Mouse (Mus musculus) MEL (cell line): ENCODE data around the gene Csnk1g2. TPM values are rescaled to one million over a fixed set of nuclear protein-coding genes. Genes with fewer than 3 reads are reported as not detected.

Experiments
- DNase-seq: peaks from one replicate; pipeline ENCODE4 v3.0.0; 2011; ENCODE audit warnings: low read depth, low spot score
- H3K27ac ChIP-seq: 2 replicates; pipeline ENCODE4 v1.5.1; 2012; ENCODE audit warnings: low read depth, mild to moderate bottlenecking, control low read depth, low read length, moderate library complexity; ENCODE audit not compliant: control insufficient read depth
- H3K27me3 ChIP-seq, 2 experiments: fragments of 150-350 bp in 1 of 2; sonication (generic) in 1 of 2; 2 replicates each; pipeline ENCODE4 v1.6.1; 2012; ENCODE audit warnings: low read length in 2 of 2, mild to moderate bottlenecking in 2 of 2, improper control_type of control experiment in 1 of 2, moderate library complexity in 1 of 2; ENCODE audit not compliant: insufficient read depth in 2 of 2, control insufficient read depth in 1 of 2
- H3K36me3 ChIP-seq, 2 experiments: 2 replicates each; pipeline ENCODE4 v1.6.1; 2012 to 2014; ENCODE audit warnings: low read length in 2 of 2, improper control_type of control experiment in 1 of 2, inconsistent platforms in 1 of 2, mild to moderate bottlenecking in 1 of 2; ENCODE audit not compliant: insufficient read depth in 2 of 2, control insufficient read depth in 1 of 2
- H3K4me1 ChIP-seq, 2 experiments: fragments of 150-350 bp in 1 of 2; sonication (generic) in 1 of 2; 2 replicates each; pipeline ENCODE4 v1.6.1; 2012; ENCODE audit warnings: low read length in 2 of 2, improper control_type of control experiment in 1 of 2, mild to moderate bottlenecking in 1 of 2; ENCODE audit not compliant: insufficient read depth in 2 of 2, control insufficient read depth in 1 of 2
- H3K4me3 ChIP-seq, 2 experiments: fragments of 150-350 bp in 1 of 2; sonication (generic) in 1 of 2; 2 replicates each; pipeline ENCODE4 v1.5.1; 2012; ENCODE audit warnings: low read depth in 2 of 2, low read length in 2 of 2, mild to moderate bottlenecking in 2 of 2, moderate library complexity in 2 of 2, control low read depth in 1 of 2, improper control_type of control experiment in 1 of 2; ENCODE audit not compliant: control insufficient read depth in 1 of 2, insufficient read depth in 1 of 2
- H3K79me2 ChIP-seq: 2 replicates; pipeline ENCODE4 v1.6.1; 2012; ENCODE audit warnings: mild to moderate bottlenecking, low read length, moderate library complexity; ENCODE audit not compliant: control insufficient read depth, poor library complexity, insufficient read depth
- H3K9ac ChIP-seq: 2 replicates; pipeline ENCODE4 v1.6.1; 2012; ENCODE audit warnings: low read depth, mild to moderate bottlenecking, control low read depth, low read length, moderate library complexity; ENCODE audit not compliant: control insufficient read depth, poor library complexity, severe bottlenecking
- H3K9me3 ChIP-seq: fragments of 150-350 bp; sonication (generic); replicated peaks from 2 replicates; pipeline ENCODE4 v1.6.1; 2012; ENCODE audit warnings: mild to moderate bottlenecking, low read length, improper control_type of control experiment, moderate library complexity; ENCODE audit not compliant: insufficient read depth
- BHLHE40 ChIP-seq: IDR thresholded peaks from 2 replicates; pipeline ENCODE4 v1.6.1; 2012; ENCODE audit warnings: low read depth, mild to moderate bottlenecking, inconsistent platforms, low read length, improper control_type of control experiment, borderline replicate concordance
- CHD1 ChIP-seq: IDR thresholded peaks from 2 replicates; pipeline ENCODE4 v1.6.1; 2012; ENCODE audit warnings: low read depth, mild to moderate bottlenecking, inconsistent platforms, low read length, improper control_type of control experiment
- CTCF ChIP-seq, 3 experiments: IDR thresholded peaks in 2 of 3; conservative IDR thresholded peaks in 1 of 3; 2 replicates each; pipeline ENCODE4 v1.5.1; 2011 to 2012; ENCODE audit warnings: low read length in 3 of 3, low read depth in 2 of 3, mild to moderate bottlenecking in 2 of 3, improper control_type of control experiment in 1 of 3, inconsistent platforms in 1 of 3, mixed read lengths in 1 of 3, moderate library complexity in 1 of 3; ENCODE audit not compliant: control insufficient read depth in 1 of 3, insufficient read depth in 1 of 3, poor library complexity in 1 of 3, severe bottlenecking in 1 of 3
- ELF1 ChIP-seq: IDR thresholded peaks from 2 replicates; pipeline ENCODE4 v1.6.1; 2014; ENCODE audit warnings: low read depth, mild to moderate bottlenecking, inconsistent platforms, low read length, improper control_type of control experiment, moderate library complexity
- GABPA ChIP-seq: IDR thresholded peaks from 2 replicates; pipeline ENCODE4 v1.6.1; 2012; ENCODE audit warnings: low read depth, mild to moderate bottlenecking, inconsistent platforms, low read length, improper control_type of control experiment, moderate library complexity
- HCFC1 ChIP-seq: IDR thresholded peaks from 2 replicates; pipeline ENCODE4 v1.6.1; 2012; ENCODE audit warnings: low read depth, mild to moderate bottlenecking, inconsistent platforms, low read length, improper control_type of control experiment, moderate library complexity
- JUND ChIP-seq: IDR thresholded peaks from 2 replicates; pipeline ENCODE4 v1.6.1; 2011; ENCODE audit warnings: low read depth, mild to moderate bottlenecking, improper control_type of control experiment, low read length
- MAFK ChIP-seq: IDR thresholded peaks from 2 replicates; pipeline ENCODE4 v1.6.1; 2011; ENCODE audit warnings: low read depth, mild to moderate bottlenecking, low read length, improper control_type of control experiment, borderline replicate concordance
- MEF2A ChIP-seq: IDR thresholded peaks from 2 replicates; pipeline ENCODE4 v1.6.1; 2014; ENCODE audit warnings: low read depth, mild to moderate bottlenecking, inconsistent platforms, low read length, improper control_type of control experiment; ENCODE audit not compliant: poor library complexity, insufficient replicate concordance, severe bottlenecking; ENCODE audit errors: extremely low read depth
- MXI1 ChIP-seq: IDR thresholded peaks from 2 replicates; pipeline ENCODE4 v1.6.1; 2011; ENCODE audit warnings: mild to moderate bottlenecking, low read depth, low read length, improper control_type of control experiment
- MYB ChIP-seq: IDR thresholded peaks from 2 replicates; pipeline ENCODE4 v1.6.1; 2011; ENCODE audit warnings: mild to moderate bottlenecking, low read depth, low read length, improper control_type of control experiment
- NRF1 ChIP-seq: IDR thresholded peaks from 2 replicates; pipeline ENCODE4 v1.6.1; 2014; ENCODE audit warnings: low read depth, mild to moderate bottlenecking, inconsistent platforms, low read length, improper control_type of control experiment, moderate library complexity; ENCODE audit not compliant: poor library complexity, insufficient read depth, severe bottlenecking
- POLR2AphosphoS2 ChIP-seq: IDR thresholded peaks from 2 replicates; pipeline ENCODE4 v1.6.1; 2011; ENCODE audit warnings: low read length, improper control_type of control experiment
- RAD21 ChIP-seq: IDR thresholded peaks from 2 replicates; pipeline ENCODE4 v1.6.1; 2011; ENCODE audit warnings: mild to moderate bottlenecking, low read depth, low read length, improper control_type of control experiment
- RCOR1 ChIP-seq: IDR thresholded peaks from 2 replicates; pipeline ENCODE4 v1.6.1; 2012; ENCODE audit warnings: low read depth, mild to moderate bottlenecking, inconsistent platforms, low read length, improper control_type of control experiment
- SMC3 ChIP-seq: IDR thresholded peaks from 2 replicates; pipeline ENCODE4 v1.6.1; 2011; ENCODE audit warnings: low read depth, low read length, improper control_type of control experiment
- TAL1 ChIP-seq: IDR thresholded peaks from 2 replicates; pipeline ENCODE4 v1.6.1; 2012; ENCODE audit warnings: mild to moderate bottlenecking, inconsistent platforms, low read length, moderate library complexity, mixed read lengths
- TCF12 ChIP-seq: IDR thresholded peaks from 2 replicates; pipeline ENCODE4 v1.6.1; 2014; ENCODE audit warnings: low read depth, mild to moderate bottlenecking, inconsistent platforms, low read length, improper control_type of control experiment, moderate library complexity
- UBTF ChIP-seq: IDR thresholded peaks from 2 replicates; pipeline ENCODE4 v1.6.1; 2012; ENCODE audit warnings: low read depth, mild to moderate bottlenecking, inconsistent platforms, low read length, improper control_type of control experiment, moderate library complexity, borderline replicate concordance; ENCODE audit not compliant: insufficient read depth
- USF1 ChIP-seq: IDR thresholded peaks from 2 replicates; pipeline ENCODE4 v1.6.1; 2014; ENCODE audit warnings: low read depth, mild to moderate bottlenecking, inconsistent platforms, low read length, improper control_type of control experiment, moderate library complexity
- ZKSCAN1 ChIP-seq: IDR thresholded peaks from 2 replicates; pipeline ENCODE4 v1.6.1; 2012; ENCODE audit warnings: low read depth, mild to moderate bottlenecking, inconsistent platforms, low read length, improper control_type of control experiment, moderate library complexity
- ZNF384 ChIP-seq: IDR thresholded peaks from 2 replicates; pipeline ENCODE4 v1.6.1; 2012; ENCODE audit warnings: low read depth, mild to moderate bottlenecking, inconsistent platforms, low read length, improper control_type of control experiment
- polyA plus RNA-seq, 2 experiments: library from polyadenylated mRNA; stranded (reverse) in 1 of 2; unstranded in 1 of 2; fragments of >175 nt in 1 of 2; fragments of >200 nt in 1 of 2; gene quantifications; 2 replicates each; pipeline versions ENCODE4 v1.2.1 to v1.2.4; 2012; ENCODE audit warnings: low replicate concordance in 2 of 2, low read depth in 1 of 2; ENCODE audit not compliant: insufficient read length in 2 of 2, insufficient read depth in 1 of 2, missing spikeins in 1 of 2
- total RNA-seq: library from RNA; depleted of rRNA; stranded (reverse); fragments of 300-350 nt; gene quantifications from 2 replicates; pipeline ENCODE4 v1.2.3, GENCODE M21; 2012

Csnk1g2 gene
- total and polyA plus RNA-seq, 3 experiments = 132 to 231 TPM; not detected in 1

GRCm38 (mm10) chr10:80586407-80587304, 36.0 kb upstream of the Csnk1g2 start:
- peaks cover 5 to 13% of the 10 kb centered on the region in 2 experiments; a peak in 3 of 4 replicates for H3K4me1 ChIP-seq
- H3K36me3 ChIP-seq = no peaks in the 10 kb centered on the region; a peak in 1 of 4 replicates

GRCm38 (mm10) chr10:80587305-80587657, 35.4 kb upstream of the Csnk1g2 start:
- Histone ChIP-seq H3K4me1 (peaks cover 5 to 13% of the 10 kb centered on the region in 2 experiments; a peak in 3 of 4 replicates), H3K36me3 (no peaks in the 10 kb centered on the region; a peak in 1 of 4 replicates), H3K9ac (no peak overlapping the region), H3K9me3 (no peaks in the 10 kb centered on the region), H3K4me3 (no peak overlapping the region), H3K79me2 (peaks cover 34% of the 10 kb centered on the region), H3K27ac (no peak overlapping the region), H3K27me3 (no peaks in the 10 kb centered on the region)
- DNase-seq = no peak
- TF ChIP-seq UBTF (no peak), RCOR1 (no peak), MXI1 (no peak), JUND (no peak), MAFK (no peak), HCFC1 (no peak), NRF1 (no peak), MEF2A (no peak), TAL1 (no peak), USF1 (no peak), TCF12 (no peak), ELF1 (no peak)

More at GRCm38 (mm10) chr10:80586407-80587304, 36.0 kb upstream of the Csnk1g2 start:
- Histone ChIP-seq H3K4me3 (no peak overlapping the region), H3K79me2 (peaks cover 34% of the 10 kb centered on the region), H3K27me3 (no peaks in the 10 kb centered on the region), H3K27ac (no peak overlapping the region), H3K9me3 (no peaks in the 10 kb centered on the region), H3K9ac (no peak overlapping the region)
- DNase-seq = no peak
- TF ChIP-seq CHD1 = no peak
- TF ChIP-seq ZKSCAN1 = no peak
- TF ChIP-seq MYB = no peak
- no peak for TF ChIP-seq CTCF (IDR thresholded peaks at IDR 0.05 in 2 of 3, conservative IDR thresholded peaks at IDR 0.05 in 1 of 3; ENCODE audit: control insufficient read depth in 1 of 3, insufficient read depth in 1 of 3, low read depth in 2 of 3, low read length in 3 of 3, poor library complexity in 1 of 3, severe bottlenecking in 1 of 3)
- no peak for TF ChIP-seq GABPA
- no peak for TF ChIP-seq POLR2AphosphoS2
- TF ChIP-seq BHLHE40 = no peak
- TF ChIP-seq RAD21 = no peak
- TF ChIP-seq SMC3 = no peak
- TF ChIP-seq JUND = no peak
- TF ChIP-seq ZNF384 = no peak
